Mouse (Mus musculus): ENCODE measurements around the gene Spag9.

DNA sequence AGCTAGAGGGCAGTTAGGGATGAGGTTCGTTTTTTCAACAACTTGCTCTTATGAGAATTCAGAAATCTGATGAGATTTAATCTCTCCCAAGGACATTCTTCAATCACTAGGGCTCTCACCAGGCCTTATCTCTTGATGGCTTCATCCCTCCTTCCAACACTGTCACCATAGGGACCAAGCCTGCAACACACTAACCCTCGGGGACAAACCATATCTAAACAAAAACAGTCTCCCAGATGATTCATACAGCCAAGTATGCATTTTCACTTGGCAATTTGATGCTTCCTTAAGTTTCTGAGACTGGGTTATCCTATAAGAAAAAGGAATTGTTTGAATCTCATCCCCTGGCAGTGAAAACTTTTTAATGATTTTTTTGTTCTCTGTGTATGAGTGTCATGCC lies 37.1 kb downstream of the Spag9 start:
- no peak for TF ChIP-seq CTCF (conservative IDR thresholded peaks at IDR 0.05 in 1 of 2, IDR thresholded peaks at IDR 0.05 in 1 of 2; ENCODE audit: low read depth in 2 of 2, low read length in 2 of 2)
- TF ChIP-seq KAT2A (IDR thresholded peaks at IDR 0.05; ENCODE audit: insufficient replicate concordance, low read length): no peak
- no peak for TF ChIP-seq RAD21 (IDR thresholded peaks at IDR 0.05; ENCODE audit: low read depth, low read length)
- no peak for TF ChIP-seq E2F4 (IDR thresholded peaks at IDR 0.05; ENCODE audit: insufficient replicate concordance, low read depth, low read length)
- no peak for TF ChIP-seq GABPA (IDR thresholded peaks at IDR 0.05; ENCODE audit: insufficient replicate concordance, low read depth, low read length)
- no peak for TF ChIP-seq ZMIZ1 (IDR thresholded peaks at IDR 0.05; ENCODE audit: low read depth, low read length)
- no peak for TF ChIP-seq ZNF384 (IDR thresholded peaks at IDR 0.05; ENCODE audit: low read depth, low read length)
- TF ChIP-seq POLR2A (IDR thresholded peaks at IDR 0.05; ENCODE audit: low read depth, low read length): no peak
- TF ChIP-seq USF1 (IDR thresholded peaks at IDR 0.05; ENCODE audit: low read depth, low read length): no peak
- TF ChIP-seq MEF2A (IDR thresholded peaks at IDR 0.05; ENCODE audit: borderline replicate concordance, low read depth, low read length): no peak
- no peak for TF ChIP-seq HCFC1 (IDR thresholded peaks at IDR 0.05; ENCODE audit: low read depth, low read length)

Measured in CH12.LX (cell line).